Mouse (Mus musculus) lung, postnatal 0 days (tissue): Measurements from ENCODE around the gene Hist1h2ac. TPM values are rescaled to one million over a fixed set of nuclear protein-coding genes. Genes with fewer than 3 reads are reported as not detected.
"Not testable (repeated sequence)": the region's sequence is repeated elsewhere in the genome, so short reads cannot be mapped to it uniquely, and the experiment has no call there.

Experiments
- ATAC-seq: fragments of 200-750 bp; cut with Nextera tagmentation; 2 replicates; pipeline ENCODE4 v1.8.0; 2017; ENCODE audit warnings: moderate library complexity
- DNase-seq: peaks from one replicate; pipeline ENCODE4 v3.0.0-alpha.2; 2016; ENCODE audit warnings: low spot score
- H3K27ac ChIP-seq: fragments of 300-500 bp; sonication (generic); 2 replicates; pipeline ENCODE4 v1.5.1; 2014; ENCODE audit warnings: antibody characterized with exemption, mild to moderate bottlenecking, low read length, mixed read lengths
- H3K27me3 ChIP-seq: fragments of 300-500 bp; sonication (generic); replicated peaks from 2 replicates; pipeline ENCODE4 v1.6.1; 2014; ENCODE audit warnings: low read length, mixed read lengths; ENCODE audit not compliant: insufficient read depth
- H3K36me3 ChIP-seq: fragments of 300-500 bp; sonication (generic); 2 replicates; pipeline ENCODE4 v1.6.1; 2014; ENCODE audit warnings: low read length, mixed read lengths; ENCODE audit not compliant: insufficient read depth
- H3K4me1 ChIP-seq: fragments of 300-500 bp; sonication (generic); 2 replicates; pipeline ENCODE4 v1.6.1; 2014; ENCODE audit warnings: antibody characterized with exemption, low read depth, low read length, mixed read lengths; ENCODE audit not compliant: insufficient read depth
- H3K4me2 ChIP-seq: fragments of 300-500 bp; sonication (generic); replicated peaks from 2 replicates; pipeline ENCODE4 v1.6.1; 2014; ENCODE audit warnings: low read depth, mild to moderate bottlenecking, low read length, moderate library complexity, mixed read lengths
- H3K4me3 ChIP-seq: fragments of 300-500 bp; sonication (generic); 2 replicates; pipeline ENCODE4 v1.5.1; 2014; ENCODE audit warnings: low read depth, low read length
- H3K9ac ChIP-seq: fragments of 300-500 bp; sonication (generic); replicated peaks from 2 replicates; pipeline ENCODE4 v1.6.1; 2014; ENCODE audit warnings: low read depth, mild to moderate bottlenecking
- H3K9me3 ChIP-seq: fragments of 300-500 bp; sonication (generic); 2 replicates; pipeline ENCODE4 v1.6.1; 2016; ENCODE audit warnings: low read length, mixed read lengths
- CTCF ChIP-seq: IDR thresholded peaks from 2 replicates; pipeline ENCODE4 v1.5.1; 2016; ENCODE audit warnings: antibody characterized with exemption, mild to moderate bottlenecking
- EP300 ChIP-seq: IDR thresholded peaks from 2 replicates; pipeline ENCODE4 v1.6.1; 2016; ENCODE audit warnings: antibody characterized with exemption, mild to moderate bottlenecking, control low read depth
- WGBS: fragments of 180-500 bp; shearing (Covaris S2); extraction: QIAGEN DNeasy Blood & Tissue Kit; methylation state at CpG from one replicate; pipeline ENCODE4 v1.1.7; 2014; 5-methylcytosine and 5-hydroxymethylcytosine counted together
- polyA plus RNA-seq: library from polyadenylated mRNA; unstranded; fragments of >200 nt; fragmentation: Nextera tagmentation; extraction: Ambion mirVana; gene quantifications from 2 replicates; pipeline ENCODE4 v1.2.1, GENCODE M21; 2015

Gene Hist1h2ac
- polyA plus RNA-seq, 1 experiment from 2014 or later = 0.54 TPM

DNA sequence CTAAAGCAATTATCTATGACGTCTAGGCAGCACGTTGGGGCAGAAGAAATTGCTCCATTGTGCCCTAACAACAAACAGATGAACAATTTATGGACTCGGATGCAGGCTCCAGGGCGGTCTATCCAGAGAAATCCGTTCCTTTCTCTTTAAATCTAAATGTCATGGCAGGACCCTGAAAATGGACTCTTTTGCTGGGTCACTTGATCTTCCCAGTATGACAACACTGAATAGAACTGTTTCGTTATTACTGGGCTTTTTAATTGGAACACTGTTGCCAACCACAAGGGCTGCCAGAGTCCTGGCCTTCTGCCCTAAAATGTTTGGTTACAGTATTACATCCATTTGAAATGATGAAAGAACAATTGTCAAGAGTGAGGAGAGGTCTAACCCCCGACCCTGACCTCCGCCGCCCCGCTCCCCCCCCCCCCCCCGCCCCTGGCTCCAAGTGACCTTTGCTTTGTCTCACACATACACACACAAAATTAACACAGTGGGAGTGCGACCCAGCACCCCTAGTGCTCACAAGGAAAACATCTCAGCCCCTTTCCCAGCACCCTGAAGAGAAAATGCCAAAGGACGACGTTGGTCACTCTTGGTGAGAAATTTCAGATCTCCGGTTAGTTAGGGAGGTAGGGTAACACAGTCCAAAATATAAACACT, 26.1 kb upstream of the Hist1h2ac start:
- H3K36me3 ChIP-seq = no peaks in the 10 kb centered on the region
- peak overlapping the region; percentile 68 for H3K9ac ChIP-seq
- 29% methylated on average over 15 of the region's 15 CpGs for WGBS
- DNase-seq (peak; percentile 52), ATAC-seq (peak; percentile 36)
- H3K4me3 ChIP-seq = peak overlapping the region; percentile 69
- H3K9me3 ChIP-seq = no peaks in the 10 kb centered on the region
- no peaks in the 10 kb centered on the region for H3K27me3 ChIP-seq
- peak overlapping the region; percentile 85 for H3K27ac ChIP-seq
- H3K4me1 ChIP-seq = no peaks in the 10 kb centered on the region
- TF ChIP-seq CTCF (peak; percentile 3; the same call in 1 of the 2 replicates), EP300 (no peak)
- peak overlapping the region; percentile 81 for H3K4me2 ChIP-seq

- H3K4me2 ChIP-seq = no peak overlapping the region
- DNase-seq (no peak), ATAC-seq (no peak)
- H3K27ac ChIP-seq = no peak overlapping the region
- 61% methylated on average over 4 of the region's 4 CpGs for WGBS
- TF ChIP-seq CTCF = no peak
- TF ChIP-seq EP300 = no peak
- H3K27me3 ChIP-seq = no peaks in the 10 kb centered on the region
- H3K4me1 ChIP-seq = no peaks in the 10 kb centered on the region
- no peak overlapping the region for H3K9ac ChIP-seq
- H3K36me3 ChIP-seq = no peaks in the 10 kb centered on the region
- no peak overlapping the region for H3K4me3 ChIP-seq
- H3K9me3 ChIP-seq = no peaks in the 10 kb centered on the region
Observed at GRCm38 (mm10) chr13:23708654-23709053, 24.9 kb upstream of the Hist1h2ac start.

DNA sequence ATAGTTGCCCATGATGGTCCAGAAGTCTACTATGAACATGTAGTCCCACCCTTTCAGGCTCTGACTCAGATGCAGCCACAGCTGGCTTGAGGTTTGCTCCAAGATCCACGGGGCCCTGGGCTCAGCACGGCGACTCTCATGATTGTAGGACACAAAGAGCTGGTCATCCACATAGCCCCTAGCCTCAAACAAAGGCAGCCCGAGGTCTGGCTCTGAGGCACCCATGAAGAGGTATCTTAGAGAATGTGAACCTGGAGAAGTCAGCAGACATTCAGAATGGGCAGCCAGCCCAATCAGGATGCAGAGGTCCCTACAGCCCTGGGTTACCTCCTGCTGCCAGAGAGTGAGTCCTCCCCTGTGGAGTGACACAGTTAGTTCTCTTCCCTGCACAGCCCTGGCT, 24.3 kb upstream of the Hist1h2ac start:
- H3K4me2 ChIP-seq = no peak overlapping the region
- H3K9me3 ChIP-seq = no peaks in the 10 kb centered on the region
- no peaks in the 10 kb centered on the region for H3K27me3 ChIP-seq
- H3K27ac ChIP-seq = no peak overlapping the region
- no peak overlapping the region for H3K4me3 ChIP-seq
- no peaks in the 10 kb centered on the region for H3K4me1 ChIP-seq
- WGBS = 89% methylated on average over 4 of the region's 4 CpGs
- TF ChIP-seq EP300 (no peak), CTCF (no peak)
- H3K9ac ChIP-seq = no peak overlapping the region
- DNase-seq (no peak), ATAC-seq (no peak)
- no peaks in the 10 kb centered on the region for H3K36me3 ChIP-seq

GRCm38 (mm10) chr13:23706771-23707170, 23.0 kb upstream of the Hist1h2ac start:
- 93% methylated on average over 12 of the region's 12 CpGs for WGBS
- DNase-seq (no peak), ATAC-seq (no peak)
- Histone ChIP-seq H3K4me1 (no peaks in the 10 kb centered on the region), H3K4me3 (no peak overlapping the region), H3K27me3 (no peaks in the 10 kb centered on the region), H3K27ac (no peak overlapping the region), H3K9me3 (no peaks in the 10 kb centered on the region), H3K9ac (no peak overlapping the region), H3K4me2 (no peak overlapping the region), H3K36me3 (no peaks in the 10 kb centered on the region)
- TF ChIP-seq EP300 (no peak), CTCF (no peak)

GRCm38 (mm10) chr13:23705751-23706356, 22.1 kb upstream of the Hist1h2ac start:
- Histone ChIP-seq H3K36me3 (no peaks in the 10 kb centered on the region), H3K4me1 (no peaks in the 10 kb centered on the region), H3K9ac (no peak overlapping the region), H3K4me2 (no peak overlapping the region), H3K27me3 (no peaks in the 10 kb centered on the region), H3K9me3 (no peaks in the 10 kb centered on the region), H3K4me3 (no peak overlapping the region), H3K27ac (no peak overlapping the region)
- 82% methylated on average over 7 of the region's 7 CpGs for WGBS
- ATAC-seq = no peak
- TF ChIP-seq CTCF (no peak), EP300 (no peak)
- DNase-seq = no peak

DNA sequence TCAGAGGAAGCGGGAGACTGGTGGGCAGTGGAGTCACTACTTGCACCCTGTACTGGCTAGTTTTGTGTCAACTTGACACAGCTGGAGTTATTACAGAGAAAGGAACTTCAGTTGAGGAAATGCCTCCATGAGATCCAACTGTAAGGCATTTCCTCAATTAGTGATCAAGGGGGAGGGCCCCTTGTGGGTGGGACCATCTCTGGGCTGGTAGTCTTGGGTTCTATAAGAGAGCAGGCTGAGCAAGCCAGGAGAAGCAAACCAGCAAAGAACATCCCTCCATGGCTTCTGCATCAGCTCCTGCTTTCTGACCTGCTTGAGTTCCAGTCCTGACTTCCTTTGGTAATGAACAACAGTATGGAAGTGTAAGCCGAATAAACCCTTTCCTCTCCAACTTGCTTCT, 19.1 kb upstream of the Hist1h2ac start:
- not testable (repeated sequence) for H3K27me3 ChIP-seq, H3K9ac ChIP-seq, H3K4me1 ChIP-seq, H3K9me3 ChIP-seq, DNase-seq, H3K36me3 ChIP-seq, H3K27ac ChIP-seq, H3K4me3 ChIP-seq, ATAC-seq, H3K4me2 ChIP-seq
- 60% methylated on average over 2 of the region's 2 CpGs for WGBS
